Mouse (Mus musculus) E14TG2a.4 (cell line): Measurements from ENCODE around the gene Tdgf1.

Experiments
- CTCF ChIP-seq: conservative IDR thresholded peaks from 2 replicates; pipeline ENCODE4 v1.5.1; 2014; ENCODE audit warnings: low read length
- NANOG ChIP-seq: IDR thresholded peaks from 2 replicates; pipeline ENCODE4 v1.6.1; 2014; ENCODE audit warnings: borderline replicate concordance, low read length, mixed read lengths
- POU5F1 ChIP-seq: IDR thresholded peaks from 2 replicates; pipeline ENCODE4 v1.6.1; 2014; ENCODE audit warnings: low read length, borderline replicate concordance

DNA sequence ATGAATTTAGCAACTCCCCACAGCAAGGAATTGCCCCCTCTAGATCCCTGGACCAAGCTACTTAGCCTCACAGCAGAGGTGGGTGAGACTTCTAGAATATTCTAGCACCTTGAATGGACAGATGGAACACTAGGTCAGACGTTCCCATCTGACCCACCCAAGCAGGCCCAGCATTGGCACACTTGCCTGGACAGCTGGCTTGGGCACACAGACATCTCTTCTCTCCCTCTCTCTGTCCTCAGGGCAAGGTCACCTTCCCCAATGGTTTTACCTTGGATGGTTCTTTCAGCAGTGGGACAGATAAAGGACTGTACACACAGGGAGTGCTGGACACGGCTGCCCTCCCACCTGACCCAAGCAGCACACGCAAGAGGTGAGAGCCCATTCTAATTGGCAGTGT, 53.4 kb downstream of the Tdgf1 start:
- TF ChIP-seq CTCF = no peak
- TF ChIP-seq NANOG = no peak
- TF ChIP-seq POU5F1 = no peak
